Mouse (Mus musculus) lung, postnatal 0 days (tissue): ENCODE data around the gene Abcb9.

Experiments used
- CTCF ChIP-seq: IDR thresholded peaks from 2 replicates; pipeline ENCODE4 v1.5.1; 2016; ENCODE audit warnings: antibody characterized with exemption, mild to moderate bottlenecking
- EP300 ChIP-seq: IDR thresholded peaks from 2 replicates; pipeline ENCODE4 v1.6.1; 2016; ENCODE audit warnings: antibody characterized with exemption, mild to moderate bottlenecking, control low read depth

DNA sequence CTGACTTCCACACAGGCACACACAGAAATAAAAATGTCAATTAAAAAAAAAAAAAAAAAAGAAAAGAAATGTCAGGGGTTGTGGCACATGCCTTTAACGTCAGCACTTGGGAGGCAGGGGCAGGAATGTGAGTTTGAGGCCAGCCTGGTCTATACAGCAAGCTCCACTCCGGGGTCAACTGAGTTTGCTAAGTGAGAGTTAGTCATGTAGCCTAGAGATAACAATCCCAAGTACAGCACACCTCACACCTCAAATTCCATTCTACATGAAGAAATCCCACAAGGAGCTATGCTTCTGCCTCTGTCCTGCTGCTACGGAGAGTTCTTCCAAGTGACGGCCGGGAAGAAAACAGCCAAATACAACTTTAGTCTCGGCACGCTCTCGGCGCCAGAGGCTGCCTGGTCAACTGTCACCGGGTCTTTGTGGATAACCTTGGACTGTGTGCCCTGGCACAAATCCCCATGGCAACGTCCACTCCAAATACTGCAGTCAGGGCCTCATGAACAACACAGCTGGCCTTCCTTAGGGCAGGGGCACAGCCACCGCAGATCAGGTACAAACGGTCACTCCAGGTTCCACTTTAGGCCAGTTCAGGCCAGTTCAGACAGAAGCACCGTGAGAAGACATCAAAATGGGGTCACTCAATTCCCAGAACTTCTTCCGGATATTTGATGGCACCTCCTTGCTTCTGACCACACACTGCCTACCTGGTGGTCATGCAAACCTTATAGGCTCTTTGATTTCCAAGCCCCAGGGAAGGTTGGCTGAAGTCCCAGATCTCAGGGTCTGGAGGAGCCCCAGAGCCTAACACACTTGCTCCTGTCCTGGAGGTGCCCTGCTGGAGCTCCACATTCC is 69.8 kb downstream of the Abcb9 start:
- TF ChIP-seq CTCF, result no peak
- peak; percentile 28; the same call in 1 of the 2 replicates for TF ChIP-seq EP300
